Mouse (Mus musculus): ENCODE results near the gene Fmo1. TPM values are rescaled to one million over a fixed set of nuclear protein-coding genes. Genes with fewer than 3 reads are reported as not detected.

Gene Fmo1
- polyA plus RNA-seq, 1 experiment from 2014 or later, result 62.7 TPM

DNA sequence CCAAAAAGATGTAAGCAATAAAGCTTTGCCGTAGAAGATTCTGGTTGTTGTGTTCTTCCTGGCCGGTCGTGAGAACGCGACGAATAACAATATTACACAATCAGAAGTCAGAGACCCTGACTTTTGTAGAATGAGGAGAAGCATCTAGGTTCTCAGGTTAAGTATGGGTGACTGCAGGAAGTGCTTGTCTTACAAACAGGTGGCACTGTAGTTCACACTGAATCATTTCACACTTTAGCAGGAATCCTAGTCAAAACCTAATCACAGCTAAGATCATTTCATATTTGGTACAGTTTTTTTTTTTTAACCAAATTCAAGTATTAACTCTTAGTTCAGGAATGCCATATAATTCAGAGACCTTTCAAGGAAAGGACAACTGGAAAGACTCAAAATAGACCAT lies 18.9 kb downstream of the Fmo1 start:
- no peaks in the 10 kb centered on the region for H3K9me3 ChIP-seq (ENCODE audit: low read length)
- H3K36me3 ChIP-seq (ENCODE audit: insufficient read depth, low read length), result no peaks in the 10 kb centered on the region
- H3K4me3 ChIP-seq (ENCODE audit: low read length), result no peak overlapping the region
- H3K4me2 ChIP-seq (replicated peaks; ENCODE audit: low read depth, low read length), result no peak overlapping the region
- no peaks in the 10 kb centered on the region for H3K4me1 ChIP-seq (ENCODE audit: insufficient read depth, low read length)
- WGBS, result 96% methylated on average over 6 of the region's 6 CpGs
- no peaks in the 10 kb centered on the region for H3K27me3 ChIP-seq (ENCODE audit: insufficient read depth, low read length)
- H3K9ac ChIP-seq (replicated peaks; ENCODE audit: low read length), result no peak overlapping the region
- ATAC-seq (ENCODE audit: low FRiP score, low TSS enrichment), result no peak
- H3K27ac ChIP-seq (ENCODE audit: low read length), result no peak overlapping the region

DNA sequence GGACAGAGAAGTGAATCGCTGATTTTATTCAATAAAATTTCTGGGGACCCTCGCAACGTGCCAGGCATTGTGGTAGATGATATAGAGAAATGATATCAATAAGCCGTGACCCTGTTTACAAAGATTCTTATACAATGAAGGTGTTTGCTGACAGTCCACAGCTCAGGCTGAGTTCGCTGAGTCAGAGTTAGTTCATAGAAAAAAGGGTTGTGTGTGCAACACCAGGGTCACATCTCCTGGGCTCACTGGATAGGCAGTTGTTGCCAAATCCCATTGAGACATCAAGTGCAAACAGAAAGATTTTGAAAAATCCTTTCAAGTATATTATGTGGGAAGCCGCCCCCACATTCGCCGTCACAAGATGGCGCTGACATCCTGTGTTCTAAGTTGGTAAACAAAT lies 26.2 kb downstream of the Fmo1 start:
- Histone ChIP-seq H3K9me3 (ENCODE audit: low read length) (0 out of 2 replicates have a peak, but pooled peaks cover 2% of the 10 kb centered on the region), H3K4me1 (ENCODE audit: insufficient read depth, low read length) (no peaks in the 10 kb centered on the region), H3K27ac (ENCODE audit: low read length) (no peak overlapping the region), H3K36me3 (ENCODE audit: insufficient read depth, low read length) (no peaks in the 10 kb centered on the region), H3K4me3 (ENCODE audit: low read length) (no peak overlapping the region), H3K4me2 (replicated peaks; ENCODE audit: low read depth, low read length) (no peak overlapping the region), H3K27me3 (ENCODE audit: insufficient read depth, low read length) (no peaks in the 10 kb centered on the region), H3K9ac (replicated peaks; ENCODE audit: low read length) (no peak overlapping the region)
- ATAC-seq (ENCODE audit: low FRiP score, low TSS enrichment), result no peak
- 93% methylated on average over 9 of the region's 9 CpGs for WGBS

DNA sequence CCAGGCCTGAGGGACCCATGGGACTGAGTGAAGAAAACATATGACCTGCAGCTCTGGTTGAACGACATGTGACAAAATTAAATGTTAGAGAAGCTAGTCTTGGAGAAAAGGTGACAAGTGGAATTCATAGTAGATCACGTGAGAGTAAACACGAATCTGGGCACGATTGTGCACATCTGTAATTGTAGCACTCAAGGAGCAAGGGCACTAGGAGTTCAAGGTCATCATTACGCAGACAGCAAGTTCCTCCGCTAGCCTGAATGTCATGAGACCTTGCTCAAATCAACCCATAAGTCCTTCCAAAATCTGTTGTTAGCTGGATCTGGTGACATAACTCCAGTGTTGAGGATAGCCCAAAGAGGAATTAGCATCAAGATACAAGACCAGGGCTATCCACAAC lies 27.4 kb downstream of the Fmo1 start:
- H3K9ac ChIP-seq (replicated peaks; ENCODE audit: low read length), result no peak overlapping the region
- no peak for ATAC-seq (ENCODE audit: low FRiP score, low TSS enrichment)
- H3K27ac ChIP-seq (ENCODE audit: low read length), result no peak overlapping the region
- no peak overlapping the region for H3K4me2 ChIP-seq (replicated peaks; ENCODE audit: low read depth, low read length)
- H3K36me3 ChIP-seq (ENCODE audit: insufficient read depth, low read length), result no peaks in the 10 kb centered on the region
- no peaks in the 10 kb centered on the region for H3K4me1 ChIP-seq (ENCODE audit: insufficient read depth, low read length)
- no peak overlapping the region for H3K4me3 ChIP-seq (ENCODE audit: low read length)
- 0 out of 2 replicates have a peak, but pooled peaks cover 2% of the 10 kb centered on the region for H3K9me3 ChIP-seq (ENCODE audit: low read length)
- no peaks in the 10 kb centered on the region for H3K27me3 ChIP-seq (ENCODE audit: insufficient read depth, low read length)
- WGBS, result 88% methylated on average over 6 of the region's 6 CpGs

DNA sequence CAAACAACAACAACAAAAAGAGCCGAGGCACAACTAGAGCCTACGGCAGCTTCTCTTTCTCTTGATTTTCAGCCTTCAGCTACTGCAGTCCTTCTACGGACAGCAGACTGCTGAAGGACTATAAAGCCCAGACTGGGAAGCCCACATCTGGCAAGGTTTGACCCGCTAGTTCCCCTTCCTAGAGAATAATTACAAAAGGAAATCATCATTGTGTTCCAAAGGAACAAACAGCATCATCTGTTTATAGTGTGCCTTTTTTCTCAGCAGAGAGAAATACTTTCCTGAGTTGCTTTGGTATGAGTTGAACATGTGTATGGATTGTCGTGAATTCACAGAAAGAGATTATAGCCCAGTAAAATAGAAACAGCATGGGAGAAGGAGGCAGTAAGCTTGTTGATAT lies 32.1 kb downstream of the Fmo1 start:
- Histone ChIP-seq H3K36me3 (ENCODE audit: insufficient read depth, low read length) (no peaks in the 10 kb centered on the region), H3K4me3 (ENCODE audit: low read length) (no peak overlapping the region), H3K27ac (ENCODE audit: low read length) (no peak overlapping the region), H3K27me3 (ENCODE audit: insufficient read depth, low read length) (no peaks in the 10 kb centered on the region), H3K4me1 (ENCODE audit: insufficient read depth, low read length) (no peaks in the 10 kb centered on the region), H3K9me3 (ENCODE audit: low read length) (0 out of 2 replicates have a peak, but pooled peaks cover 2% of the 10 kb centered on the region), H3K4me2 (replicated peaks; ENCODE audit: low read depth, low read length) (no peak overlapping the region), H3K9ac (replicated peaks; ENCODE audit: low read length) (no peak overlapping the region)
- ATAC-seq (ENCODE audit: low FRiP score, low TSS enrichment), result no peak
- WGBS, result 77% methylated on average over 5 of the region's 5 CpGs

DNA sequence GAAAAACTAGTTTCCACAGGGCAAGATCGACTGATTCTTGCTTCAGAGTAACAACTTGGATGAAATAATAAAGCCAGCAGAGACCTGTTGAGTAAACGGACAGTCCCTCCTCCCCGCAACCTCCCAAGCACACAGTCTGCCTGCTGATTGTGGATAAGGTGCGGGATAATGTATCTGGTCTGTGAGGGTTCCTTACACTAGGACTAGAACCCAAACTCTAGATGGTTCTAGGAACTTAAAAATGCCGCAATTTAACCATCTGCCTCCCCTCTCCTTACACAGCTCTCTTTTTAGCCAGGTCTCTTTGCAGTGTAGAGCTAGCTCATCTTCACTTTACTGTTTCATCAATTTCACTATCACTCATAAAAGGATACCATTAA lies 33.8 kb downstream of the Fmo1 start:
- no peak overlapping the region for H3K9ac ChIP-seq (replicated peaks; ENCODE audit: low read length)
- H3K4me3 ChIP-seq (ENCODE audit: low read length), result no peak overlapping the region
- H3K4me2 ChIP-seq (replicated peaks; ENCODE audit: low read depth, low read length), result no peak overlapping the region
- no peak overlapping the region for H3K27ac ChIP-seq (ENCODE audit: low read length)
- no peaks in the 10 kb centered on the region for H3K27me3 ChIP-seq (ENCODE audit: insufficient read depth, low read length)
- H3K9me3 ChIP-seq (ENCODE audit: low read length), result 0 out of 2 replicates have a peak, but pooled peaks cover 2% of the 10 kb centered on the region
- ATAC-seq (ENCODE audit: low FRiP score, low TSS enrichment), result no peak
- WGBS, result 60% methylated on average over 5 of the region's 5 CpGs
- no peaks in the 10 kb centered on the region for H3K4me1 ChIP-seq (ENCODE audit: insufficient read depth, low read length)
- H3K36me3 ChIP-seq (ENCODE audit: insufficient read depth, low read length), result no peaks in the 10 kb centered on the region

DNA sequence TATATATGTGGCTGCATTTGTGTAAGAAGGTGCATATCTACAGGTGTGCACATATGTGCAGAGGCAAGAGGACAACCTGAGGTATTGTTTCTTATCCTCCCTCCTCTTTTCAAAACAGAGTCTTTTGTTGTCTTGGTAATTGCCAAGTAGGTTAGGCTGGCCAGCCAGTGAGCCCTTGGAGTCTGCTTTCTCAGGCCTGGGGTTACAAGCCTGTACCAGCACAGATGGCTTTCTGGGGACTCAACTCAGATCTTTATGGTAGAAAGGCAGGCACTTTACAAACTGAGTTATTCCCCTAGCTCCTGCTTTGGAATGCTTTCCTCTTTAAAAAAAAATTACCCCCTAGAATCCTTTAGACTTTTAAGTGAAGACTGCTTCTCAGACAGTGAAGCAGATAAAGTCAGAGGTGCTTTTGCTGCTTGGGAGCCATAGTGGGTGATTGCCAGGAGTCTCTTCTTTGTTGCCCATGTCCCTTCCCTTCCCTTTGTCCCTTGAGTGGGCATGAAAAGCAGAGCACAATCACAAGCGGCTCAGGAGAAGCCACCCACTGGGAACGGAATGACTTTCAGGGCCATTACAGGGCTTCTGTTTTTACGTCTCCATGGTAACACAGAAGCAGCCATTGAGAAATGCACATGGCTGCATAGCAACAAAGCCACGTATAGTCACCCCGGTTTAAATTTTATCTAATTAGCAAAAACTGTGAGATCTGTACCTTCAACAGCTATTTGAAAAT lies 34.4 kb downstream of the Fmo1 start:
- peak; percentile 82 for ATAC-seq (ENCODE audit: low FRiP score, low TSS enrichment)
- 10% methylated on average over 5 of the region's 5 CpGs for WGBS
- H3K9ac ChIP-seq (replicated peaks; ENCODE audit: low read length), result no peak overlapping the region
- no peak overlapping the region for H3K27ac ChIP-seq (ENCODE audit: low read length)
- no peaks in the 10 kb centered on the region for H3K36me3 ChIP-seq (ENCODE audit: insufficient read depth, low read length)
- H3K4me2 ChIP-seq (replicated peaks; ENCODE audit: low read depth, low read length), result no peak overlapping the region
- H3K9me3 ChIP-seq (ENCODE audit: low read length), result 0 out of 2 replicates have a peak, but pooled peaks cover 2% of the 10 kb centered on the region
- H3K4me3 ChIP-seq (ENCODE audit: low read length), result no peak overlapping the region
- H3K4me1 ChIP-seq (ENCODE audit: insufficient read depth, low read length), result no peaks in the 10 kb centered on the region
- no peaks in the 10 kb centered on the region for H3K27me3 ChIP-seq (ENCODE audit: insufficient read depth, low read length)

DNA sequence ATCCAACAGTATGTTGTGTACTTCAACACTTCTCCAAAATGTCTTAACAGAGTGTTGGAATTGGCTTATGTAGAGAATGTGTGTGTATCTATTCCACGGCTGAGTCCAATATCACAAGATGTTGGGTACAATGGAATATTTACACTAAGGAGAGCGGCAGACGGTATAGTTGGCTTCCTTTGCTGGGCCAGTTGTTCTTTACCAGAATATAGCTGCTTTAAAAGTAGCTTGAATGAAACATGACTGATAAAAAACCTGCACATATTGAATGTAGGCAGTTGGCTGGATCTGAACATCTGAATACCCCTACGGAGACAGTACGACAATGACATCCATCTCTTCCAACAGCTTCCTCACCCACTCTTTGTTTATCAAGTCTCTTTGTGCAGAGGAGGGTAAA lies 47.1 kb downstream of the Fmo1 start:
- no peak overlapping the region for H3K27ac ChIP-seq (ENCODE audit: low read length)
- H3K4me3 ChIP-seq (ENCODE audit: low read length), result no peak overlapping the region
- H3K4me2 ChIP-seq (replicated peaks; ENCODE audit: low read depth, low read length), result no peak overlapping the region
- ATAC-seq (ENCODE audit: low FRiP score, low TSS enrichment), result no peak
- no peaks in the 10 kb centered on the region for H3K4me1 ChIP-seq (ENCODE audit: insufficient read depth, low read length)
- no peaks in the 10 kb centered on the region for H3K36me3 ChIP-seq (ENCODE audit: insufficient read depth, low read length)
- 91% methylated on average over 5 of the region's 5 CpGs for WGBS
- H3K9ac ChIP-seq (replicated peaks; ENCODE audit: low read length), result no peak overlapping the region
- no peaks in the 10 kb centered on the region for H3K9me3 ChIP-seq (ENCODE audit: low read length)
- no peaks in the 10 kb centered on the region for H3K27me3 ChIP-seq (ENCODE audit: insufficient read depth, low read length)

DNA sequence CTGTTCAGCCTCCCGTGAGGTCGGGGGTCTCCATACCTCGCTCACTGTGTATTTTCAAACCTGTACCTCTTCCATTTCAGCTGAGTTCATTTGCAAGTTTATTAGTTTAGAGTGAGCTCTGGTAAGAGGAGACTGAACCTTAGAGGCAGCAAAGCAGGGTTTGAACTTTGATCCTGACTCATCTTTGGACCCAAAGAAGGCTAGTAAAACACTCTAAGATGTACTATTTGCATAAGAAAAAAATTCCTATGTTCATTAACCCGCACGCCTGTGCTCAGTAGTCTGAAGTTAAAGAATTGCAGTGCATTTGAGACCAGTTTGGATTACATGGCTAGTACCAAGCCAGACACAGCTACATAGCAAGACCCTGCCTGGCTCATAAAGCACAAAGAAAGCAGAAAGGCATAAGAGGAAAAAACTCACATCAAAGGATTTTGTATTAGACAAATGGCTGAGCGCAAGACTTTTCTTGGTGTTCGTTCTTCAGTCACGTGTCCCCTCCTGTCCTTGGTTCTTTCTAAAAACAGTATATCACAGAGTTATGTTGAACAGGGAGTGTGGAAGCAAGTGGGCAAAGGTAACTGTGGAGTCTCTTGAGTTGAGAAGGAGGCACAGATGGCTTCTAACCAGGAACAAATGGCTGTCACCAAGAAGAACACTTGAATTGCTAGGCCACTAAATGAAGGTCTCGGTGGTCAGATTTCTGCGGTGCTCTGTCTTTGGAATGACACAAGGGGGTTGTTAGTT lies 50.9 kb downstream of the Fmo1 start:
- 43% methylated on average over 10 of the region's 10 CpGs for WGBS
- peak; percentile 89 for ATAC-seq (ENCODE audit: low FRiP score, low TSS enrichment)
- Histone ChIP-seq H3K27me3 (ENCODE audit: insufficient read depth, low read length) (no peaks in the 10 kb centered on the region), H3K9me3 (ENCODE audit: low read length) (no peaks in the 10 kb centered on the region), H3K9ac (replicated peaks; ENCODE audit: low read length) (no peak overlapping the region; the same call in 1 of the 2 replicates), H3K4me2 (replicated peaks; ENCODE audit: low read depth, low read length) (peak overlapping the region; percentile 3; the same call in 1 of the 2 replicates), H3K27ac (ENCODE audit: low read length) (peak overlapping the region; percentile 87), H3K4me3 (ENCODE audit: low read length) (no peak overlapping the region), H3K4me1 (ENCODE audit: insufficient read depth, low read length) (no peaks in the 10 kb centered on the region), H3K36me3 (ENCODE audit: insufficient read depth, low read length) (no peaks in the 10 kb centered on the region)

DNA sequence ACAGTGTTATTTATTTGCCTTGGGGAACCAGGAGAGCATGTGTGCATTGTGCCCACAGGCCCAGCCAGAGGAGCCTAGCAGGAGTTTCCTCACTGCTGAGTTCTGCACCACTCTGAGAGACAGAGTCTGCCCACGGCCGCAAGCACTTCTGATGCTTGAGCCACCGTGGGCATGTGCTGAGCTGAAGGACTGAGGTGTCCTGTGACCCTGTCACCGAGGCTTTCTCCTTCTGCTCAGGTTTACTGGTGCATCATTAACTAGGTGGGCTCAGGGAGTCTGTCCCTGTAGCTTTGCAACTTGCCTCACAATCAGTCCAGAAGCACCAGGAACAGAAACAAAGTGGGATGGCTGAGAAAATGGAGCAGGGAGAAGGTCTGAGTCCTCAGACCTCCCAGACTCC lies 51.5 kb downstream of the Fmo1 start:
- H3K36me3 ChIP-seq (ENCODE audit: insufficient read depth, low read length), result no peaks in the 10 kb centered on the region
- H3K27ac ChIP-seq (ENCODE audit: low read length), result peak overlapping the region; percentile 87
- peak; percentile 87 for ATAC-seq (ENCODE audit: low FRiP score, low TSS enrichment)
- H3K4me1 ChIP-seq (ENCODE audit: insufficient read depth, low read length), result no peaks in the 10 kb centered on the region
- H3K4me2 ChIP-seq (replicated peaks; ENCODE audit: low read depth, low read length), result peak overlapping the region; percentile 3; the same call in 1 of the 2 replicates
- WGBS, result 44% methylated on average over 4 of the region's 4 CpGs
- H3K9ac ChIP-seq (replicated peaks; ENCODE audit: low read length), result peak overlapping the region; percentile 18; the same call in 1 of the 2 replicates
- H3K4me3 ChIP-seq (ENCODE audit: low read length), result no peak overlapping the region
- no peaks in the 10 kb centered on the region for H3K27me3 ChIP-seq (ENCODE audit: insufficient read depth, low read length)
- H3K9me3 ChIP-seq (ENCODE audit: low read length), result no peaks in the 10 kb centered on the region

DNA sequence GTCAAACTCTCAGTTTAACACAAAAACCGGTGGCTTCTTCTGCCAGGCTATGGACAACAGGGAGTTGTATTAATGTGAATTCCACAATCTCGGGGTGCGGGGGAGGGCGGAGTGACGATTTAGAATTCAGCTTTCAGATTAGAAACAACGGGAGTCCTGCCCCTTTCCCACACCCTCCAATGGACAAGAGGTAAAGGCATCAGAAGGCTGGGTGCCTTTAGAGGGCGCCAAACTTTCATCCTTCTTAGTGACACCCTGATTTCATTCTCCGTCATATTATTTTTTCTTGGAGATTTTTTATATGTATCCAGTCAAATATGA lies 52.6 kb downstream of the Fmo1 start, which contains the start of gene Fmo4:
Gene Fmo4, minus strand, starts transcription at position 137 of the 321 bp plus-strand sequence.
- Histone ChIP-seq H3K9ac (replicated peaks; ENCODE audit: low read length) (peak within 1 kb of the TSS; percentile 18; the same call in 1 of the 2 replicates), H3K9me3 (ENCODE audit: low read length) (no peaks in the 10 kb centered on the region), H3K4me3 (ENCODE audit: low read length) (no peak within 1 kb of the TSS), H3K4me1 (ENCODE audit: insufficient read depth, low read length) (no peaks in the 10 kb centered on the region), H3K27me3 (ENCODE audit: insufficient read depth, low read length) (no peaks in the 10 kb centered on the region), H3K27ac (ENCODE audit: low read length) (peak within 1 kb of the TSS; percentile 87), H3K4me2 (replicated peaks; ENCODE audit: low read depth, low read length) (no peak within 1 kb of the TSS), H3K36me3 (ENCODE audit: insufficient read depth, low read length) (no peaks in the 10 kb centered on the region)
- 46% methylated on average over 8 of the region's 8 CpGs for WGBS
- ATAC-seq (ENCODE audit: low FRiP score, low TSS enrichment), result no peak
